Mouse (Mus musculus) cerebellum, adult 2 months (tissue): ENCODE results near the gene Lyl1.

Experiments used
- CTCF ChIP-seq: fragments of 200-500 bp; IDR thresholded peaks from 2 replicates; pipeline ENCODE4 v1.5.1; 2011; ENCODE audit warnings: low read depth, mild to moderate bottlenecking, control low read depth, low read length, moderate library complexity, borderline replicate concordance; ENCODE audit not compliant: insufficient read depth
- POLR2A ChIP-seq: fragments of 200-500 bp; IDR thresholded peaks from 2 replicates; pipeline ENCODE4 v1.6.1; 2011; ENCODE audit warnings: low read length, control low read depth, borderline replicate concordance; ENCODE audit not compliant: insufficient read depth

DNA sequence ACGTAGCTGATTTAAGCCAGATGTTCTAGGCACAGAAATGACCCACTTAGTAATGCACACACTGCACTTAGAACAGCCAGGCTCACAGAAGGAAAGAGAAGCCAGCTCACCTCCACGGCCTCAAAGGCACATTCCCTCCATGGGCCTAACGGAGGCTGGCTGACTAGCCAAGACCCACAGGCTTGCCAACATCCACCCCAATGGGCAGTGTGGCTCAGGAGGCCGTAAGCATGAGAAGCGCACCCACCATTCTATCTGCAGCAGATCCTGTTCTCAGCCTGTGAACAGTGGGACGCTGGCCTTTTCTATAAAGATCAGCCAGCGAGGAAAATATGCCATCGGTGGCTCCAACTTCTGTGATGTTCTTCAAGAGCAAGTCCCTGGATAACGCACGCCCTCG is 15.5 kb downstream of the Lyl1 start:
- TF ChIP-seq POLR2A (no peak), CTCF (no peak)
